23 mouse cellular contexts compared by ENCODE assay signal in genomic region chr5:111941831-111942230, GRCm38 (mm10).
DNase-seq lines count a peak whose midpoint lies in the region; ATAC-seq and TF ChIP-seq lines count a peak whose summit lies in the region.
"Had no signal": no experiment of that assay in that cellular context is flagged by ENCODE, and none has a peak within 500 bp of the region (broad histone marks: within the 10 kb centered on the region; RNA-seq: fewer than 3 reads in every experiment).

No protein-coding gene starts in this region.

- peak overlapping the region; percentile 55; the same call in 1 of the 2 replicates for H3K27ac ChIP-seq in hindbrain, embryonic 13.5 days
- no peak overlapping the region for H3K27ac ChIP-seq in hindbrain, embryonic 12.5 days
- peak overlapping the region; percentile 92 for H3K27ac ChIP-seq in forebrain, embryonic 16.5 days (ENCODE audit: low read length)
- peak overlapping the region; percentile 96 for H3K27ac ChIP-seq in midbrain, embryonic 14.5 days (replicated peaks; ENCODE audit: low read depth, low read length)
- no peak overlapping the region for H3K27ac ChIP-seq in cerebellum, adult 2 months (ENCODE audit: insufficient read depth, low read length)
- H3K27ac ChIP-seq: heart, embryonic 13.5 days; kidney, embryonic 15.5 days; limb, embryonic 12.5 days had no signal

- no peak overlapping the region for H3K9ac ChIP-seq in hindbrain, embryonic 13.5 days
- no peak overlapping the region for H3K9ac ChIP-seq in hindbrain, embryonic 12.5 days
- H3K9ac ChIP-seq in forebrain, embryonic 16.5 days (replicated peaks; ENCODE audit: low read depth, low read length) = no peak overlapping the region
- no peak overlapping the region for H3K9ac ChIP-seq in midbrain, embryonic 14.5 days (replicated peaks; ENCODE audit: low read length)
- H3K9ac ChIP-seq: heart, embryonic 13.5 days; kidney, embryonic 15.5 days; limb, embryonic 12.5 days; liver, postnatal 0 days had no signal

- H3K4me1 ChIP-seq in hindbrain, embryonic 13.5 days (replicated peaks) = peaks cover 42% of the 10 kb centered on the region
- peaks cover 41% of the 10 kb centered on the region for H3K4me1 ChIP-seq in hindbrain, embryonic 12.5 days
- H3K4me1 ChIP-seq in forebrain, embryonic 16.5 days (replicated peaks; ENCODE audit: control insufficient read depth, insufficient read depth, low read length) = peaks cover 38% of the 10 kb centered on the region
- H3K4me1 ChIP-seq in midbrain, embryonic 14.5 days (ENCODE audit: control insufficient read depth, insufficient read depth, low read length) = peaks cover 39% of the 10 kb centered on the region
- no peaks in the 10 kb centered on the region; the same call in none of the 2 replicates for H3K4me1 ChIP-seq in cerebellum, adult 2 months (ENCODE audit: control insufficient read depth, insufficient read depth, low read length)

- no peak for TF ChIP-seq POLR2A in cerebellum, adult 2 months (IDR thresholded peaks at IDR 0.05; ENCODE audit: borderline replicate concordance, insufficient read depth, low read length)

- ATAC-seq in hindbrain, embryonic 13.5 days (ENCODE audit: low FRiP score) = no peak
- no peak for ATAC-seq in hindbrain, embryonic 12.5 days (ENCODE audit: low FRiP score)
- no peak for ATAC-seq in forebrain, embryonic 16.5 days
- ATAC-seq in midbrain, embryonic 14.5 days (ENCODE audit: low FRiP score, low TSS enrichment) = no peak
- ATAC-seq: intestine, postnatal 0 days; liver, postnatal 0 days had no signal

- no peak overlapping the region for H3K4me2 ChIP-seq in hindbrain, embryonic 13.5 days
- no peak overlapping the region for H3K4me2 ChIP-seq in hindbrain, embryonic 12.5 days (replicated peaks)
- no peak overlapping the region for H3K4me2 ChIP-seq in forebrain, embryonic 16.5 days (ENCODE audit: low read length)
- H3K4me2 ChIP-seq in midbrain, embryonic 14.5 days (ENCODE audit: low read length) = no peak overlapping the region
- H3K4me2 ChIP-seq: heart, embryonic 13.5 days; kidney, embryonic 15.5 days; limb, embryonic 12.5 days; liver, embryonic 11.5 days had no signal

- TF ChIP-seq CTCF in cerebellum, adult 2 months (IDR thresholded peaks at IDR 0.05; ENCODE audit: borderline replicate concordance, insufficient read depth, low read depth, low read length) = no peak

- 0 out of 2 replicates have a peak, but pooled peaks cover 4% of the 10 kb centered on the region for H3K27me3 ChIP-seq in hindbrain, embryonic 13.5 days
- H3K27me3 ChIP-seq in hindbrain, embryonic 12.5 days = no peaks in the 10 kb centered on the region
- H3K27me3 ChIP-seq in forebrain, embryonic 16.5 days (replicated peaks; ENCODE audit: control insufficient read depth, insufficient read depth, low read length) = no peaks in the 10 kb centered on the region
- H3K27me3 ChIP-seq in midbrain, embryonic 14.5 days (ENCODE audit: control insufficient read depth, insufficient read depth, low read length) = no peaks in the 10 kb centered on the region
- peaks cover 2% of the 10 kb centered on the region; the same call in 1 of the 2 replicates for H3K27me3 ChIP-seq in cerebellum, adult 2 months (ENCODE audit: control insufficient read depth, insufficient read depth, low read length)
- H3K27me3 ChIP-seq: CH12.LX had no signal

- H3K36me3 ChIP-seq in hindbrain, embryonic 13.5 days = no peaks in the 10 kb centered on the region
- H3K36me3 ChIP-seq in hindbrain, embryonic 12.5 days = no peaks in the 10 kb centered on the region
- H3K36me3 ChIP-seq in forebrain, embryonic 16.5 days (ENCODE audit: control insufficient read depth, insufficient read depth) = no peaks in the 10 kb centered on the region
- H3K36me3 ChIP-seq in midbrain, embryonic 14.5 days (ENCODE audit: control insufficient read depth, insufficient read depth, low read length) = no peaks in the 10 kb centered on the region
- H3K36me3 ChIP-seq: G1E; heart, embryonic 13.5 days; kidney, embryonic 15.5 days; limb, embryonic 12.5 days had no signal

- H3K9me3 ChIP-seq in hindbrain, embryonic 13.5 days = no peaks in the 10 kb centered on the region
- no peaks in the 10 kb centered on the region for H3K9me3 ChIP-seq in hindbrain, embryonic 12.5 days (replicated peaks)
- no peaks in the 10 kb centered on the region for H3K9me3 ChIP-seq in forebrain, embryonic 16.5 days (ENCODE audit: control insufficient read depth, low read length)
- no peaks in the 10 kb centered on the region for H3K9me3 ChIP-seq in midbrain, embryonic 14.5 days (ENCODE audit: control insufficient read depth, low read length)
- H3K9me3 ChIP-seq: heart, embryonic 13.5 days; kidney, embryonic 15.5 days; limb, embryonic 12.5 days had no signal

- no peak for DNase-seq in midbrain, embryonic 14.5 days
- no peak for DNase-seq in cerebellum, adult 2 months
- no peak for DNase-seq in cerebellum, adult 9-10 months
- DNase-seq in gastrocnemius, postnatal 25 days = no peak
- DNase-seq: adrenal gland, adult 2 months; B cell, adult 2 months; cerebellum, adult 18-20 months; heart, adult 18-20 months; heart, postnatal 14 days; kidney, postnatal 4 days; liver, postnatal 0 days; lung, postnatal 10 days; right cerebral cortex, postnatal 25 days had no signal

- 71% methylated on average over 16 of the region's 16 CpGs for WGBS in hindbrain, embryonic 13.5 days
- 69% methylated on average over 16 of the region's 16 CpGs for WGBS in hindbrain, embryonic 12.5 days
- WGBS in forebrain, embryonic 16.5 days = 69% methylated on average over 16 of the region's 16 CpGs
- 63% methylated on average over 16 of the region's 16 CpGs for WGBS in midbrain, embryonic 14.5 days
- 85% methylated on average over 16 of the region's 16 CpGs for WGBS in cerebellum, adult 2 months

- H3K4me3 ChIP-seq in hindbrain, embryonic 13.5 days = no peak overlapping the region
- no peak overlapping the region for H3K4me3 ChIP-seq in hindbrain, embryonic 12.5 days
- H3K4me3 ChIP-seq in forebrain, embryonic 16.5 days (replicated peaks; ENCODE audit: low read length) = no peak overlapping the region
- no peak overlapping the region for H3K4me3 ChIP-seq in midbrain, embryonic 14.5 days (replicated peaks; ENCODE audit: low read depth, low read length)
- no peak overlapping the region for H3K4me3 ChIP-seq in cerebellum, adult 2 months (replicated peaks; ENCODE audit: insufficient read depth, low read depth, low read length)
- H3K4me3 ChIP-seq: heart, embryonic 13.5 days; kidney, embryonic 15.5 days; limb, embryonic 12.5 days had no signal

Comparison
In these comparisons a context has a peak if more than half of its experiments do, and no peak if none do; other contexts are left out.
1. H3K27ac ChIP-seq: peak in hindbrain, embryonic 13.5 days (single experiment), forebrain, embryonic 16.5 days (single experiment) and midbrain, embryonic 14.5 days (single experiment); none in hindbrain, embryonic 12.5 days (single experiment) and cerebellum, adult 2 months (single experiment).